Mouse (Mus musculus): Measurements from ENCODE around the gene Oxtr. TPM values are rescaled to one million over a fixed set of nuclear protein-coding genes. Genes with fewer than 3 reads are reported as not detected.

Oxtr gene
- polyA plus RNA-seq (2015; fragmentation: Nextera tagmentation; extraction: Ambion mirVana): 0.12 and 0.26 TPM in 2 replicates

DNA sequence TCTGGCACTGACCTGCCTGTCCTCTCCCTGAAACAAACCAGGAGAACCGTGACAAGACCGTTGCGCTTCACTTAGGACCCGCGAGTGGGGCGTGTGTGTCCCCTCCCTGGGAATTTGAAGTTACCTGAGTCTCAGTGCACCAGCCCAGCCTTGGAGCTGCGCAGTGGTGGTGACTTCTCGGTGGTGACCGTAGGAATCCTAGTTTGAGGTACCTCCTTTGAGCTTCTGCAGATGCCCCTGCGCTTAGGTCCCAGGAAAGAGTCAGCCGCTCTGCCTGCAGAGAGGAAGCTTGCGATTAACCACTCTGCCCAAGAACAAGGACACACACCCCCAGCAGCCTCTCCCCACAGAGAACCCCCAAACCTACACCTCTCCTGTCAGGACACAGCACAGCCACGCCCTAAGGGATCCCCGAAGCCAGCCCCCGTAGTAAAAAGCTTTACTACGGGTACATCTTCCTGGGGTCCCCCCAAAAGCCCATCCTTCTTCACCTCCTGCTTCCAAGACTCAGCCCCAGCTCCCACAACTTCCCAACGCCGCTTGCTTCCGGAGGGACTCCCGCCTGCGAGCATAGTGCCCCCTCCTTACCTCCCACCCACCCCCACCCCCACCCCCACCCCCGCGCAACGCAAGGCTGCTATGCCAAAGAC, at the start of gene Oxtr:
TSS of gene Oxtr (minus strand) at position 34 of the 650 bp plus-strand sequence.
- no peak for ATAC-seq (ENCODE audit: insufficient read depth, low FRiP score, low read depth)

DNA sequence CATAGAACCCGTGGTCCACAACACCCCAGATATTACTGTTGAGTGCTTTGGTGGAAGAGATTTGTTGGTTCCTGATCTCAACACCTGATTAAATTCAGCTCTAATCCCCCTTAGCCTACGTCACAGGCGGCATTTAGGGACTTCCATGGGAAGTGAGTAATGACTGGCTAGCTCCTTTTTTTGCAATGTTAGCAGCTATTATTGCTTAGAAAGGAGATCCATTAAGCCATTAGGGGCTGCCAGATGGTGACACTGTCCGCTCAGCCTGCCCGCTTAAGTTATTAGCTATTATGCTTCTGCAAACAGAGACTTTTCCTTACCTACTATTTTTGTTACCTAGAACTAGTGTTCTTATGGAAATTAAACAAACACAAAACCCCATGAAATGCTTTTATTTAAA, 35.7 kb upstream of the Oxtr start:
- H3K36me3 ChIP-seq: no peaks in the 10 kb centered on the region
- no peak overlapping the region for H3K27ac ChIP-seq
- H3K27me3 ChIP-seq (replicated peaks): no peaks in the 10 kb centered on the region
- ATAC-seq (ENCODE audit: insufficient read depth, low FRiP score, low read depth): no peak
- no peaks in the 10 kb centered on the region for H3K9me3 ChIP-seq
- 60% methylated on average over 5 of the region's 5 CpGs for WGBS
- H3K4me1 ChIP-seq: no peaks in the 10 kb centered on the region
- no peak overlapping the region for H3K4me2 ChIP-seq
- H3K9ac ChIP-seq: no peak overlapping the region
- H3K4me3 ChIP-seq (replicated peaks): no peak overlapping the region

More for the DNA sequence above, at the start of gene Oxtr:
- H3K9ac ChIP-seq: no peak within 1 kb of the TSS
- H3K36me3 ChIP-seq: no peaks in the 10 kb centered on the region
- peaks cover 41% of the 10 kb centered on the region for H3K27me3 ChIP-seq (replicated peaks)
- H3K4me1 ChIP-seq: peaks cover 23% of the 10 kb centered on the region
- no peak within 1 kb of the TSS for H3K27ac ChIP-seq
- peak within 1 kb of the TSS; percentile 43 for H3K4me3 ChIP-seq (replicated peaks)
- H3K9me3 ChIP-seq: no peaks in the 10 kb centered on the region
- H3K4me2 ChIP-seq: peak within 1 kb of the TSS; percentile 94
- 7% methylated on average over 24 of the region's 24 CpGs for WGBS

DNA sequence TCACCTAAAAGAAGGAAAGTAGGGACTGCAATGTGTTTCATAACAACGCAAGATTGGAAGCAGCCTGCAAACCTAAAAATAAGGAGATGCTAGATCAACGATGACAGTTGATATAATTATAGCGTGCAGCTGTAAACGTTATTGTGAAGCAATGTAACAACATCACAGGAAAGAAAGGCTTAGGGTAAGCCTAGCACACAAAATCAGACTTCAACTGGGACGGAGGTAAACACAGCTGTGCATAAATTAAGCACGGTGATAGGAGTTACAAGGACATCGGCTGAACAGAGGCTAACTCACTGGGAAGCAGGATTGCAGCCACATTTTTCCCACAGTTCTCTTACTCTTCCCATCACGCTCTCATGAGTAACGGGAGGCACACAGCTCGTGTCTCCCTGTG, 34.7 kb upstream of the Oxtr start:
- Histone ChIP-seq H3K27me3 (replicated peaks) (no peaks in the 10 kb centered on the region), H3K4me1 (no peaks in the 10 kb centered on the region), H3K36me3 (no peaks in the 10 kb centered on the region), H3K9ac (no peak overlapping the region), H3K9me3 (no peaks in the 10 kb centered on the region), H3K4me3 (replicated peaks) (no peak overlapping the region), H3K27ac (no peak overlapping the region), H3K4me2 (no peak overlapping the region)
- ATAC-seq (ENCODE audit: insufficient read depth, low FRiP score, low read depth): no peak; the same call in 1 of the 2 replicates
- 43% methylated on average over 10 of the region's 10 CpGs for WGBS

DNA sequence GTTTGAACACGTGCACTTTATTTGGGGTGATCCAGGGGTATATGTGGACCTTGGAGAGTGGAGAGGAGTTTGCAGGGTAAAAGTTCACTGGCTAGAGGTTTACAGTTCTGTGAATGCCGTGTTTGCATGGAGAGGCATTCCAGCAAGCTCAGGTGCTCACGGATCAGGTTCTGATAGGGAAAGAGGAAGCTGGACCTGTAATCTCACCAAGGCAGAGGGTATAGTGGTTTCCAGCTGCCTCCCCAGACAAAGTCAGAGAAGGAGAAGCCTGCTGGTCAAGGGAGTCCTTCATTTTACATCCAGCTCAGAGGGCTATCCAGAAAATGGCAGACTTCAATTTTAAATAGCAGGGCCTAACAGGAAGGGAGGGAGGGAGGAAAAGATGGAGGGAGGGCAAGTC, 28.2 kb upstream of the Oxtr start:
- no peak overlapping the region for H3K27ac ChIP-seq
- H3K9ac ChIP-seq: no peak overlapping the region
- no peak overlapping the region for H3K4me3 ChIP-seq (replicated peaks)
- H3K27me3 ChIP-seq (replicated peaks): no peaks in the 10 kb centered on the region
- H3K4me2 ChIP-seq: no peak overlapping the region
- no peaks in the 10 kb centered on the region for H3K4me1 ChIP-seq
- no peaks in the 10 kb centered on the region for H3K9me3 ChIP-seq
- WGBS: 74% methylated on average over 3 of the region's 3 CpGs
- no peak for ATAC-seq (ENCODE audit: insufficient read depth, low FRiP score, low read depth)
- H3K36me3 ChIP-seq: no peaks in the 10 kb centered on the region

DNA sequence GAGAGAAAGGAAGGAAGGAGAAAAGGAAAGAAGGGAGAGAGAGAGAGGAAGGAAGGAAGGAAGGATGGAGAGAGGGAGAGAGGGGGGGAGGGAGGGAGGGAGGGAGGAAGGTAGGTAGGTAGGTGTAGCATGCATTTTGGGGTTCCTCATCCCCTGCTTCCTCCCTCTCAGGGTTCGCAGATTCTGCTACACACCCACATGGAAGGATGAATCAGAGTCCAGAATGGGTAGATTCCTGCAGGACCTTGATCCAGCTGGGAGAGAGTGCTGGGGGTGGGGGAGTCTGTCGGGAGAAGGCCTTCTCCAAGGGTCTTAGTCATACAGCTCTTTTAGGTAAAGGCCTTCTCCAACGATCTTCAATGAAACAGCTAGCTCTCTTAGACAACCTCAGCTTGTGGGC, 27.8 kb upstream of the Oxtr start:
- no peak for ATAC-seq (ENCODE audit: insufficient read depth, low FRiP score, low read depth)
- H3K4me1 ChIP-seq: no peaks in the 10 kb centered on the region
- no peak overlapping the region for H3K27ac ChIP-seq
- H3K4me3 ChIP-seq (replicated peaks): no peak overlapping the region
- H3K9ac ChIP-seq: no peak overlapping the region
- H3K27me3 ChIP-seq (replicated peaks): no peaks in the 10 kb centered on the region
- no peaks in the 10 kb centered on the region for H3K9me3 ChIP-seq
- H3K36me3 ChIP-seq: no peaks in the 10 kb centered on the region
- no peak overlapping the region for H3K4me2 ChIP-seq
- WGBS: 88% methylated on average over 3 of the region's 3 CpGs

DNA sequence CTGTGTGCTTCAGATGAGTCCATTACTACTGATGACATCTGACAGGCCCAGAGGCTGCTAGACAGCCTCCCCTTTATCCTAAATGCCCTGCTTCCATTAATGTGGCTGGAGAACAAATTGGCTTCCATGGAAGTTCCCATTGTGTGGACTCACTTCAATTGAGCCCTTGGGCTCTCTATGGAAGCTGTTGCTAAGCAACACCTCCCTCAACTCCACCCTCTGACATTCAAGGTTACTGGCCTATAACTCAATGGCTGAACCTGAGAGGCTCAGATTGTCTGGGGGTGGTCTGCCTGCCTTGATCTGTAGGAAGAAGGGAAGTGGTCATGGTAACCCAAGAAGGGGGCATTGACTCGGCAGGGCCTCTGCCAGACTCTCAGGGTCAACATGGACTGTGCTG, 26.8 kb upstream of the Oxtr start:
- Histone ChIP-seq H3K9me3 (no peaks in the 10 kb centered on the region), H3K4me3 (replicated peaks) (no peak overlapping the region), H3K9ac (no peak overlapping the region), H3K4me2 (no peak overlapping the region), H3K27me3 (replicated peaks) (no peaks in the 10 kb centered on the region), H3K27ac (no peak overlapping the region), H3K36me3 (no peaks in the 10 kb centered on the region), H3K4me1 (no peaks in the 10 kb centered on the region)
- ATAC-seq (ENCODE audit: insufficient read depth, low FRiP score, low read depth): no peak
- WGBS: 19% methylated on average over 1 of the region's 1 CpGs

DNA sequence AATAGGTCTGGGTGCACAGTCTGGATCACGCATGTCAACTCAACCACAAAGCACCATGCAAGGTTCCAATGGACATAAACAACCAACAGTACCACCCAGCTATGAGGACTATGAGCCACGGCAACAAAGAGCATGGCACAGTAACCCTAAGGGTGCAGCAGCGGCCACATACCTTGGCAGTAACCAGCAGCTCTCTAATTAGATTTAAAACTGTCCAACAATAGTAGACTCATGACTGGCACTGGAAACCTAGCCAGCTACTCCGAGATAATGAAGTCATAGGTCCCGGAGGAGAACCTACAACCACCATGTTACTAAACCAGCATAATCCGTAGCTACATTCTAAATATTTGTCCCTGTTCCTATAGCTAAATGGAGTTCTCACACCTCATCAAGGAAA, 24.8 kb upstream of the Oxtr start:
- Histone ChIP-seq H3K4me2 (no peak overlapping the region), H3K27me3 (replicated peaks) (no peaks in the 10 kb centered on the region), H3K4me1 (no peaks in the 10 kb centered on the region), H3K9me3 (no peaks in the 10 kb centered on the region), H3K4me3 (replicated peaks) (no peak overlapping the region), H3K36me3 (no peaks in the 10 kb centered on the region), H3K9ac (no peak overlapping the region), H3K27ac (no peak overlapping the region)
- WGBS: 86% methylated on average over 6 of the region's 6 CpGs
- no peak for ATAC-seq (ENCODE audit: insufficient read depth, low FRiP score, low read depth)

DNA sequence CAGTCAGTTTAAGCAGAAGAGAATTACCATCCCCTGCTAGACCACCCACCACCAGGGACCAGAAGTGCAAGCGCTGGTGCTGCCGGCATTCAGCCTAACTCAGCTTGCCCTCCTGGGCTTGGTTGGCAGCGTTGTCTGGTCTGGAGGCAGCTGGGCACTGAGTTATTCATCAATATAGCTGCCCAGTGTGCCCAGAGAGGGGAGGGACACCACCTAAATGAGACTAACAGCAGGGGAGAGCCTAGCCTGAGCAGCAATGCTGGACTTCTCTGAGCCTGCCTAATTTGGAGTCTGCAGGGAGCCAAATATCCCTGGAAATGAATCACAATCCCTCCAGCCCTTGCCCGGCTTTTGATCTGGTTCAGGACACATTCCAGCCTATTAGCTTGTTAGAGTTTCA, 20.6 kb upstream of the Oxtr start:
- Histone ChIP-seq H3K9me3 (no peaks in the 10 kb centered on the region), H3K4me1 (no peaks in the 10 kb centered on the region), H3K4me3 (replicated peaks) (no peak overlapping the region), H3K27ac (no peak overlapping the region; the same call in 1 of the 2 replicates), H3K9ac (no peak overlapping the region), H3K36me3 (no peaks in the 10 kb centered on the region), H3K4me2 (no peak overlapping the region), H3K27me3 (replicated peaks) (no peaks in the 10 kb centered on the region)
- 45% methylated on average over 4 of the region's 4 CpGs for WGBS
- no peak for ATAC-seq (ENCODE audit: insufficient read depth, low FRiP score, low read depth)

DNA sequence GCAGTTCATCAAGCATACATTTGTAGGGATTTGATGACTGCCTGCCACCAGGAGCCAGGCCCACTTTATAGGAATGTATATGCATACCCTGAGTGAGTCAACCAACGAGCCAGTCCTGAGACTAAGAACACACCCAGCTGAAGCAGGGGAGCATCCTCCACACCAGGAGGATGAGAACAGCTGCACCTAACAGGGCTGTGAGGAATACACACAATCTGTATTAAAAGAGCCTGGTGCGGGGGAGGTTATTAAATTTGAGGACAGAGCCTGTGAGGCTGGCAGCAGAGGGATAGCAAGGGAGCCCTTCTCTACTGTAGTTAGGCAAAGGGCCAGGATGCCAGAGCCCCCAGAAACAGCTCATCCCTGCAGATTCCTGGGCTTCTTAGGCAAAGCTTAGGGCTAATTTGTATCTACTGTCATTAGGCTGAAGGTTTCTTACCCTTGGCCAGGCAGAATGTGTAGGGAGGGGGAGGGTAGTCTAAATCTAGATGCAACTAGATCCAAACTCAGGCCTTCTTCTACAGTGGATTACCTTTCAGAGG, 19.9 kb upstream of the Oxtr start:
- Histone ChIP-seq H3K4me2 (no peak overlapping the region), H3K4me1 (no peaks in the 10 kb centered on the region), H3K9me3 (no peaks in the 10 kb centered on the region), H3K27ac (no peak overlapping the region; the same call in 1 of the 2 replicates), H3K9ac (no peak overlapping the region), H3K36me3 (no peaks in the 10 kb centered on the region), H3K27me3 (replicated peaks) (no peaks in the 10 kb centered on the region), H3K4me3 (replicated peaks) (no peak overlapping the region)
- WGBS: 57% methylated on average over 2 of the region's 2 CpGs
- ATAC-seq (ENCODE audit: insufficient read depth, low FRiP score, low read depth): peak; percentile 50; the same call in 1 of the 2 replicates

DNA sequence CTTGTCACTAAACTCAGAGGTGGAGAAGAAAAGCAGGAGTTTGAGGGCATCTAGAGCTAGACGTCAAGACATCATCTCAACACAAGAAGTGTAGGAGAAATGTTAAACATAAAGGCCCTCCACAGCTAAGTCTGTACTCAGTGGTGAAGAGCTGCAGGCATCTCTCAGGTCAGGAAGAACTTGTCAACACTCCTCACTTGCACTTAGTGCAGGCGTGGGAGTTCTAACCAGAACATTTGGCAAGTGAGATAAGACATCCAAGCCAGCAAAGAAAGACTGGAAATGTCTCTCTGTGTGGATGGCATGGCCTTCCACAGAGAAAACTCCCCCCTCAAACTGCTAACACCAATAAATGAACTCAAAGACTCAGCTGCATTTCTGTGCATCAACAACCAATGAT, 17.9 kb upstream of the Oxtr start:
- H3K27me3 ChIP-seq (replicated peaks): no peaks in the 10 kb centered on the region
- no peak overlapping the region for H3K4me2 ChIP-seq
- H3K4me3 ChIP-seq (replicated peaks): no peak overlapping the region
- no peaks in the 10 kb centered on the region for H3K9me3 ChIP-seq
- 54% methylated on average over 2 of the region's 2 CpGs for WGBS
- no peaks in the 10 kb centered on the region for H3K36me3 ChIP-seq
- no peaks in the 10 kb centered on the region for H3K4me1 ChIP-seq
- no peak overlapping the region for H3K9ac ChIP-seq
- no peak overlapping the region for H3K27ac ChIP-seq
- no peak for ATAC-seq (ENCODE audit: insufficient read depth, low FRiP score, low read depth)

DNA sequence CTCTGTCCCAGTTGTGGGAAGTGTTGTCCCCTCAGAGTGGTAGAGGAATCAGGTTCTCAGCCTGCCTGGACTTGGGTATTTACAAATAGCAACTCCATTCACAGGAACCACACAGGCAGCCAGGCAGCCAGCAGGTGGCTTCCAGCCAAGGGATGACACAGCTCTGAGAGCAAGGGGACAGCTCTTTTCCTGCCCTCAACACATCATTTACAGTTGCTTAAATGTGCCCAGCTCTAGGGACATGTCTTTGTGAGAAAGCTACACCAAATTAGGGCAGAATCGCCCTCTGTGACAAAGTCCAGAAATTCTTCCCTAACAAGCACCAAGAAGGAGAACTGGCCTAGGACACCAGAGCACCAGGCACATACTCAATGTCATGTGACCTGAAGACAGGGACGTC, 11.4 kb upstream of the Oxtr start:
- no peaks in the 10 kb centered on the region for H3K36me3 ChIP-seq
- H3K4me3 ChIP-seq (replicated peaks): no peak overlapping the region
- no peak for ATAC-seq (ENCODE audit: insufficient read depth, low FRiP score, low read depth)
- H3K27me3 ChIP-seq (replicated peaks): no peaks in the 10 kb centered on the region
- no peak overlapping the region for H3K4me2 ChIP-seq
- 70% methylated on average over 2 of the region's 2 CpGs for WGBS
- H3K27ac ChIP-seq: no peak overlapping the region
- no peaks in the 10 kb centered on the region for H3K4me1 ChIP-seq
- no peak overlapping the region for H3K9ac ChIP-seq
- no peaks in the 10 kb centered on the region for H3K9me3 ChIP-seq

DNA sequence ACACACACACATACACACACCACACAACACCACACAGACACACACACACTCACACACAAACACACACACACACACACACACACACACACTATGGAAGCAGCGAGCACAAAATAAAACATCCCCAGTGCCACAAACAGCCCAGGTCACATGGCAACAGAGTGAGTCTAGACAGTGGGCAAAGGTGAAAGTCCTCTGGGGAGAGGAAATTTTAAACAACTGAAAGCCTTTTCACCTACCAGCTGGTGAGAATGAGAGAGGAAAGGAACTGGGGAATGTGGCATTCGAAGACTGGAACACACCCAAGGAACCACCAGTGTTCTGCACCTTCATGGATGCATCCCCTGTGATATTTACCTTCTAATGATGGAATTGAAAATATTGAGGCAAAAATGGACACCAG, 9.7 kb upstream of the Oxtr start:
- Histone ChIP-seq H3K4me2 (no peak overlapping the region), H3K9ac (no peak overlapping the region), H3K4me1 (0 out of 2 replicates have a peak, but pooled peaks cover 2% of the 10 kb centered on the region), H3K9me3 (no peaks in the 10 kb centered on the region), H3K27me3 (replicated peaks) (no peaks in the 10 kb centered on the region), H3K36me3 (no peaks in the 10 kb centered on the region), H3K27ac (no peak overlapping the region), H3K4me3 (replicated peaks) (no peak overlapping the region)
- ATAC-seq (ENCODE audit: insufficient read depth, low FRiP score, low read depth): no peak
- 68% methylated on average over 2 of the region's 2 CpGs for WGBS
